25 mouse cellular contexts compared by ENCODE assay signal in the genomic region with DNA sequence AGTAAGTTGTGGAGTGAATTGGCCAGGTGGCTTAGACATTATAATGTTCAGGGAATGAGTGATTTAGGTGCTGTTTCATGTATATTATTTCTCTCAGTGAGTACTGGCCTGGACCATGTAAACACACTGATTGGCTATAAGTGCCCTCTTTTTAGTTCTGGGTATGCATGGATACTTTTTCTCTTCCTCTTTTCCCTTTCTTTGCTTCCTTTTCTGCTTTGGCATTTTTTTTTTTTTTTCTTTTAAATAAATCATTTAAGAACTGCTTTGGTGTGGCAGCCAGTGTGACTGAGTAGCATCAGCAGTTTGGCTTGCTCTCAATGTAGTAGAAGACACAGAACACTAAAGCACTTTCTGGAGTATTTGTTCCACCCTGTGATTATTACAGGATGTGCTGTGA.
"Had no signal": no experiment of that assay in that cellular context is flagged by ENCODE, and none has a peak within 500 bp of the region (broad histone marks: within the 10 kb centered on the region; RNA-seq: fewer than 3 reads in every experiment).

No protein-coding gene starts in this region.

- H3K4me3 ChIP-seq: embryonic facial prominence, embryonic 10.5 days; embryonic facial prominence, embryonic 12.5 days; embryonic facial prominence, embryonic 13.5 days; embryonic facial prominence, embryonic 15.5 days; erythroblast, embryonic 14.5 days; forebrain, embryonic 10.5 days; forebrain, embryonic 12.5 days; forebrain, embryonic 13.5 days; forebrain, embryonic 15.5 days; gastrocnemius, adult 2 months; heart, adult 2 months; heart, embryonic 10.5 days had no signal

- H3K27ac ChIP-seq: embryonic facial prominence, embryonic 10.5 days; embryonic facial prominence, embryonic 12.5 days; embryonic facial prominence, embryonic 13.5 days; embryonic facial prominence, embryonic 15.5 days; forebrain, embryonic 10.5 days; forebrain, embryonic 12.5 days; forebrain, embryonic 13.5 days; forebrain, embryonic 15.5 days; gastrocnemius, adult 2 months; heart, adult 2 months; heart, embryonic 10.5 days had no signal

- H3K4me2 ChIP-seq: embryonic facial prominence, embryonic 12.5 days; embryonic facial prominence, embryonic 13.5 days; embryonic facial prominence, embryonic 15.5 days; forebrain, embryonic 12.5 days; forebrain, embryonic 13.5 days; forebrain, embryonic 15.5 days had no signal

- H3K9me3 ChIP-seq: embryonic facial prominence, embryonic 10.5 days; embryonic facial prominence, embryonic 12.5 days; embryonic facial prominence, embryonic 13.5 days; embryonic facial prominence, embryonic 15.5 days; forebrain, embryonic 10.5 days; forebrain, embryonic 12.5 days; forebrain, embryonic 13.5 days; forebrain, embryonic 15.5 days; heart, embryonic 10.5 days had no signal

- H3K27me3 ChIP-seq: embryonic facial prominence, embryonic 12.5 days; embryonic facial prominence, embryonic 13.5 days; embryonic facial prominence, embryonic 15.5 days; forebrain, embryonic 12.5 days; forebrain, embryonic 13.5 days; forebrain, embryonic 15.5 days had no signal

- H3K4me1 ChIP-seq: heart, embryonic 10.5 days had no signal

- H3K9ac ChIP-seq: embryonic facial prominence, embryonic 12.5 days; embryonic facial prominence, embryonic 13.5 days; embryonic facial prominence, embryonic 15.5 days; forebrain, embryonic 12.5 days; forebrain, embryonic 13.5 days; forebrain, embryonic 15.5 days; forebrain, postnatal 0 days had no signal

- DNase-seq: cerebellum, adult 9-10 months; cerebellum, postnatal 10 days; cerebellum, postnatal 14 days; cerebellum, postnatal 25 days; cerebellum, postnatal 36 days; embryo, embryonic 11 days; forebrain, postnatal 0 days; gastrocnemius, adult 2 months; gastrocnemius, postnatal 10 days; gastrocnemius, postnatal 14 days; gastrocnemius, postnatal 25 days; gastrocnemius, postnatal 36 days; heart, adult 11 months; heart, adult 18-20 months; heart, adult 2 months had no signal
